Mouse (Mus musculus) heart, postnatal 25 days (tissue): ENCODE data around the gene Bnc1. TPM values are rescaled to one million over a fixed set of nuclear protein-coding genes. Genes with fewer than 3 reads are reported as not detected.

Experiments
- DNase-seq: peaks from one replicate; pipeline ENCODE4 v3.0.0; 2022; ENCODE audit warnings: low spot score
- intact Hi-C: fragments of 180-260 bp; cut with DNase I; formaldehyde crosslinking; loops from one replicate; pipeline ENCODE4 v1.15.1; 2025
- total RNA-seq, 2 experiments: library from RNA; stranded (reverse); gene quantifications; 2 replicates each; pipeline ENCODE4 v1.2.3; 2021

Gene Bnc1
- 1 to 10 TPM; 1.7 to 2.3 TPM for total RNA-seq

GRCm38 (mm10) chr7:81992131-81993061 is at the start of gene Bnc1:
Gene Bnc1 (minus strand): TSS chr7:81992292.
- DNase-seq: no peak
- intact Hi-C loops: no loop called here

GRCm38 (mm10) chr7:82033347-82033746 is 41.3 kb upstream of the Bnc1 start:
- DNase-seq: no peak
- intact Hi-C loops: no loop called here

GRCm38 (mm10) chr7:82029666-82030065 is 37.6 kb upstream of the Bnc1 start:
- intact Hi-C loops: no loop called here
- no peak for DNase-seq

GRCm38 (mm10) chr7:82025802-82026201 is 33.7 kb upstream of the Bnc1 start:
- intact Hi-C loops: no loop called here
- DNase-seq: no peak

GRCm38 (mm10) chr7:82023676-82024075 is 31.6 kb upstream of the Bnc1 start:
- intact Hi-C loops: no loop called here
- DNase-seq: no peak

GRCm38 (mm10) chr7:82022404-82022803 is 30.3 kb upstream of the Bnc1 start:
- no peak for DNase-seq
- intact Hi-C loops: no loop called here

- no peak for DNase-seq
- intact Hi-C loops: no loop called here
These were observed 25.9 kb upstream of the Bnc1 start for GRCm38 (mm10) chr7:82018031-82018430.

GRCm38 (mm10) chr7:82016751-82017710 is 24.9 kb upstream of the Bnc1 start:
- intact Hi-C loops: no loop called here
- DNase-seq: no peak

- no peak for DNase-seq
- intact Hi-C loops: no loop called here
These were observed 20.4 kb upstream of the Bnc1 start for GRCm38 (mm10) chr7:82012472-82012871.

- no peak for DNase-seq
- intact Hi-C loops: no loop called here
These were observed 19.7 kb upstream of the Bnc1 start for GRCm38 (mm10) chr7:82011534-82012401.

- DNase-seq: no peak
- intact Hi-C loops: no loop called here
These were observed 15.1 kb upstream of the Bnc1 start for GRCm38 (mm10) chr7:82007151-82007550.

GRCm38 (mm10) chr7:82004228-82004627 is 12.1 kb upstream of the Bnc1 start:
- intact Hi-C loops: no loop called here
- DNase-seq: no peak

GRCm38 (mm10) chr7:81999816-82000215 is 7.7 kb upstream of the Bnc1 start:
- intact Hi-C loops: no loop called here
- no peak for DNase-seq

- intact Hi-C loops: no loop called here
- no peak for DNase-seq
These were observed 7.3 kb upstream of the Bnc1 start for GRCm38 (mm10) chr7:81999372-81999771.

GRCm38 (mm10) chr7:81995975-81996374 is 3.9 kb upstream of the Bnc1 start:
- intact Hi-C loops: no loop called here

GRCm38 (mm10) chr7:81995126-81995525 is 3.0 kb upstream of the Bnc1 start:
- intact Hi-C loops: no loop called here
- DNase-seq: no peak

More at GRCm38 (mm10) chr7:81995975-81996374, 3.9 kb upstream of the Bnc1 start:
- no peak for DNase-seq

GRCm38 (mm10) chr7:81993140-81993539 is 1.0 kb upstream of the Bnc1 start:
- DNase-seq: no peak
- intact Hi-C loops: no loop called here

- DNase-seq: no peak
- intact Hi-C loops: no loop called here
These were observed 456 bp downstream of the Bnc1 start for GRCm38 (mm10) chr7:81991611-81992061.

- intact Hi-C loops: no loop called here
- DNase-seq: no peak
These were observed 976 bp downstream of the Bnc1 start for GRCm38 (mm10) chr7:81991116-81991515.

- intact Hi-C loops: no loop called here
- no peak for DNase-seq
These were observed 8.4 kb downstream of the Bnc1 start for GRCm38 (mm10) chr7:81983651-81984050.
